Mouse (Mus musculus) heart, embryonic 16.5 days (tissue): ENCODE results near the gene Kif1c. TPM values are rescaled to one million over a fixed set of nuclear protein-coding genes. Genes with fewer than 3 reads are reported as not detected.

Experiments
- ATAC-seq: fragments of 200-750 bp; cut with Nextera tagmentation; replicated peaks from 2 replicates; pipeline ENCODE4 v1.8.0; 2017; ENCODE audit warnings: moderate number of reproducible peaks; ENCODE audit not compliant: insufficient read depth, low FRiP score; ENCODE audit errors: extremely low read depth
- H3K27ac ChIP-seq: fragments of 300-500 bp; sonication (generic); 2 replicates; pipeline ENCODE4 v1.5.1; 2014; ENCODE audit warnings: mild to moderate bottlenecking, low read length, control low read depth, moderate library complexity
- H3K27me3 ChIP-seq: fragments of 300-500 bp; sonication (generic); 2 replicates; pipeline ENCODE4 v1.6.1; 2014; ENCODE audit warnings: low read length, mixed read lengths; ENCODE audit not compliant: control insufficient read depth, insufficient read depth
- H3K36me3 ChIP-seq: fragments of 300-500 bp; sonication (generic); 2 replicates; pipeline ENCODE4 v1.6.1; 2014; ENCODE audit not compliant: control insufficient read depth, insufficient read depth
- H3K4me1 ChIP-seq: fragments of 300-500 bp; sonication (generic); 2 replicates; pipeline ENCODE4 v1.6.1; 2014; ENCODE audit warnings: low read length, mixed read lengths; ENCODE audit not compliant: control insufficient read depth, insufficient read depth
- H3K4me2 ChIP-seq: fragments of 300-500 bp; sonication (generic); 2 replicates; pipeline ENCODE4 v1.6.1; 2014; ENCODE audit warnings: low read depth, mild to moderate bottlenecking, control low read depth, low read length
- H3K4me3 ChIP-seq: fragments of 300-500 bp; sonication (generic); 2 replicates; pipeline ENCODE4 v1.5.1; 2014; ENCODE audit warnings: mild to moderate bottlenecking, control low read depth, low read length
- H3K9ac ChIP-seq: fragments of 300-500 bp; sonication (generic); 2 replicates; pipeline ENCODE4 v1.6.1; 2014; ENCODE audit warnings: low read length, control low read depth
- H3K9me3 ChIP-seq: fragments of 300-500 bp; sonication (generic); replicated peaks from 2 replicates; pipeline ENCODE4 v1.6.1; 2016; ENCODE audit warnings: low read length; ENCODE audit not compliant: control insufficient read depth
- WGBS: fragments of 180-500 bp; shearing (Covaris S2); extraction: QIAGEN DNeasy Blood & Tissue Kit; methylation state at CpG from one replicate; pipeline ENCODE4 v1.1.7; 2014; 5-methylcytosine and 5-hydroxymethylcytosine counted together
- polyA plus RNA-seq: library from polyadenylated mRNA; unstranded; fragments of >200 nt; fragmentation: Nextera tagmentation; extraction: Ambion mirVana; gene quantifications from 2 replicates; pipeline ENCODE4 v1.2.1, GENCODE M21; 2015

Gene Kif1c
- polyA plus RNA-seq, 1 experiment from 2014 or later: 5.2 TPM

DNA sequence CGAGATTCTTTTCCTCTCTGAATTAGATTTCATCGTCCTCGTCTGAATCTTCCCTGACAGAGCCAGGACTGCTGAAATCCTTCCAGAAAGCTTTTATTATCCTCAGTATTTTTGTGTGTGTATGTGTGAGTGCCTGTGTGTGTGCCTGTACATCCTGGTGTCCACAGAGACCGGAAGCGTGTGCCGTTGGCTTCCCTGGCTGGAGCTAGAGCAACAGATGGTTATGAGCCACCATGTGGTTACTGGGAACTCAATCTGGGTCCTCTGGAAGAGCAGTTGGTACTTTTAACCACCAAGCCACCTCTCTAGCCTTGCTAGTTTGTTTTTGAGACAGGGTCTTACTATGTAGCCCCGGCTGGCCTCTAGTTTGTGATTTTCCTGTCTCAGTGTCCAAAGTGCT is 41.8 kb downstream of the Kif1c start:
- Histone ChIP-seq H3K27me3 (no peaks in the 10 kb centered on the region), H3K4me3 (no peak overlapping the region), H3K4me1 (no peaks in the 10 kb centered on the region), H3K36me3 (no peaks in the 10 kb centered on the region), H3K9me3 (no peaks in the 10 kb centered on the region), H3K9ac (no peak overlapping the region), H3K27ac (no peak overlapping the region), H3K4me2 (no peak overlapping the region)
- no peak for ATAC-seq
- WGBS: 81% methylated on average over 7 of the region's 7 CpGs

DNA sequence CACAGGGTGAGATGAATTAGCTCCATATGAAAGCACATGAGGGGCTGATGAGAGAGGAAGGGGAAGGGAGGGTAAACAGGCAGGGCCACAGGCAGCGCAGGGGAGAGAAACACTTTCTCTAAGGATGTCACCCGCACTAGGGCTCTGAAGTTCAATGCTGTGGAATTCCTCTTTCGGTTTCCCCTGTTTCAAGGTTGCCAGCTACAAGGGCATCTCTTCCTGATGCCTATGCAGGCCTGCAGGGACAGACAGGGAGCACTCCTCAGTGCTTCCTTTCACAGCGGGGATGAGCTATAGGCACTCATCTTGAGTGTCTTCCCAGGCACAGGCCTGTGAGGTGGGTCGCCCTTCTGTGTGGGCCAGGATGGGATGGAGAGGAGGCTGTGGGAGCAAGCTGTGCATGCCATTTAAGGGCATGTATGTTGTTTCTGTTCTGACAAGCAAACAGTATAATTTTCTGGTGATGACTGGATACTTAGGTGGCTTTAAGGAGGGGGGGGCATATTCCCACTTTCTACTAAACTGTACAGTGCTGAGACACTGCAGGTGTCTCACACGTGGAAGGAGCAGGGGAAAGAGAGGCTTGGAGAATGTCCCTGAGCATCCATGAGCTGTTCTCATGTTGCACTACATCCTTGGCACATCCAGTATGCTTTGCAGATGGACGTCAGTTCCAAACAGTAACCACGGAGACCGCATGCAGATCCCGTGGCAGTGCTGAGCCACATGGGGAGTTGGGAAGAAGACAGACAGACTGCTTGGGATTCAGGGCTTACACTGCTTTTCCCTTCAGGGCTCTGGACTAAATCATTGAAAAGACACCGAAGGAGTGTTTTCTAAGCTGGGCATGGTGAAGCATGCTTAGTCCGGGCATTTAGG is 42.5 kb downstream of the Kif1c start:
- no peaks in the 10 kb centered on the region for H3K36me3 ChIP-seq
- WGBS: 80% methylated on average over 12 of the region's 12 CpGs
- H3K27me3 ChIP-seq: no peaks in the 10 kb centered on the region
- no peak overlapping the region for H3K27ac ChIP-seq
- no peak overlapping the region for H3K4me2 ChIP-seq
- no peak overlapping the region for H3K9ac ChIP-seq
- H3K9me3 ChIP-seq: no peaks in the 10 kb centered on the region
- H3K4me1 ChIP-seq: no peaks in the 10 kb centered on the region
- no peak overlapping the region for H3K4me3 ChIP-seq
- no peak for ATAC-seq

DNA sequence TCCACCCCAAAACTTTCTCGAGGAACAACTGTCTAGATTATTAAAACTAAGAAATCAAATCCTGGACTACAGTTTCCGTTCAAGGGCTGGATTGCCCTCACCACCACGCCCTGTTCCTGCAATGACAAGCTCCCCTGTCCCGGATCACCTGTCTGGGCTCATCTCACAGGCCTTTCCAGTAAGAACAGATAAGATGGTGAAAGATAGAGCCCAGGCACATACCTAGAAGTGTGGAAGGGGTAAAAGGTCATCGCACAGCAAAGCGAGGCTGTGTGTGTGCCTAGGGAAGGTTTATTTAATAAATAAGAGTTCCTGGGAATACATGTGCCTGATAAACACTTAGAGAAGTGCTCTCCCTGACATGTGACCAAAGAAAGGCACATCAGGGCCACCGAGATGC is 45.3 kb downstream of the Kif1c start:
- Histone ChIP-seq H3K9ac (no peak overlapping the region), H3K4me2 (no peak overlapping the region), H3K27me3 (no peaks in the 10 kb centered on the region), H3K27ac (no peak overlapping the region), H3K9me3 (no peaks in the 10 kb centered on the region), H3K4me1 (no peaks in the 10 kb centered on the region), H3K4me3 (no peak overlapping the region), H3K36me3 (no peaks in the 10 kb centered on the region)
- 65% methylated on average over 7 of the region's 7 CpGs for WGBS
- no peak for ATAC-seq

DNA sequence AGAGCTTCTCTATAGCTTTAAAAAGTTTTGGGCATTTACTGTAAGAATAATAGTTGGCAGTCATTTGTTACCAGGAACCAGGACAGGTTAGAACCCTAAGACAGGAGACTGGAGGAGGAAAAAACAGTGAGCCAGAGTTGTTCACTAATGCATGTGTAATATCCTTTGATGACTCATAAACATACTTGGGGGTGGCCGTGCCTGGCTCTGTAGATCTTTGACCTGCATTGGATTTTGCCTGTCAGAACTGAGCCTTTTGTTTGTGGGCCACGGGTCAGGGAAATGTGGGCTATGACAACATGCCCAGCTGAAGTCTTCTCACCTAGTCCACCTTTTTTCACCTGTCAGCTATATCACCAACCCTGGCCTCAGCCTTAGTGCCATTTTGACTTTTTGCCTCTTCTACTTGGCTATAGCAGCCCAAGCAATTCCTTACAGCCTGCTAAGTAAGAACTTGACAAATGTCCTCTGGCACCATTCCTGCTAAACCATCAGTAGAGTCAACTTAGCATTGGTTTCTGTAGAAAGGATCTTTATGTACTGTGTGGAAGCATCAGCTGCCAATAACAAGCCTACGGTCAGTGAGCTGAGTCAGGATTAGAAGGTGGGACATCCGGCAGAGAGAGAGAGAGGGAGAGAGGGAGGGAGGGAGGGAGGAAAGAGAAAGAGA is 47.7 kb downstream of the Kif1c start:
- H3K4me3 ChIP-seq: no peak overlapping the region
- ATAC-seq: no peak
- no peaks in the 10 kb centered on the region for H3K4me1 ChIP-seq
- H3K27me3 ChIP-seq: no peaks in the 10 kb centered on the region
- no peak overlapping the region for H3K9ac ChIP-seq
- no peaks in the 10 kb centered on the region for H3K9me3 ChIP-seq
- no peak overlapping the region for H3K27ac ChIP-seq
- H3K36me3 ChIP-seq: no peaks in the 10 kb centered on the region
- no peak overlapping the region for H3K4me2 ChIP-seq
- WGBS: 72% methylated on average over 4 of the region's 4 CpGs

DNA sequence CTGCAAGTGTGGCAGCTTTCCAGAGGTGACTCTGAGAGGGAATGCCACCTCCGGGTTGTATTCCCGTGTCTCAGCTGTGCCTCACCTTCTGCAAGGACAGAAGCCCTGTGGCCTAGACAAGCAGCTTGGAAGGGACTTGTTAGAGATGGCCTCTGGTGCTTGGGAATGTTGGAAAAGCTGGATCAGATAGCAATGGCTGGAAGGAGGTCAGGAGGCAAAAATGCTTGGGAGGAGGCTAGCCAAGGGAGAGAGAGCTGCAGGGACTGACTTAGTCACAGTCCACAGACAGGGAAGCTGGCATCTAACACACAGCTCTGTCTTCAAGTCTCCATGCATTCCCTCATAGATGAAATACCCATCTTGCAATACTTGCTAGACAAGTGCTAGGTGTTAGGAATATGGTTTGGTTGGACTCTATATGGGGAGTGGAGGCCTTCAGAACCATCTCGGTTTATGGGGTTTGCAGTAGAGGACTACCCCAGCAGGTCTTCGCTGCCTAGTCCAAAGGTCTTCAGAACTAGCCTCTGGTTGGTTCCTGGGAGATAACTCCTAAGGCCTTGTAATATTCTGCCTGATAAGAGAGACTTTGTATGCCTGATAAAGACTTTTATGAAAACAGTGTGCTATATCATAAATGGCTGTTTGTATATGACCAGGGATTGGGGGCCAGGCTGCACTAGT is 52.1 kb downstream of the Kif1c start:
- H3K27ac ChIP-seq: no peak overlapping the region
- H3K36me3 ChIP-seq: no peaks in the 10 kb centered on the region
- no peak overlapping the region for H3K9ac ChIP-seq
- no peak for ATAC-seq
- H3K27me3 ChIP-seq: no peaks in the 10 kb centered on the region
- 62% methylated on average over 4 of the region's 4 CpGs for WGBS
- no peaks in the 10 kb centered on the region for H3K9me3 ChIP-seq
- no peaks in the 10 kb centered on the region for H3K4me1 ChIP-seq
- H3K4me3 ChIP-seq: no peak overlapping the region
- no peak overlapping the region for H3K4me2 ChIP-seq

DNA sequence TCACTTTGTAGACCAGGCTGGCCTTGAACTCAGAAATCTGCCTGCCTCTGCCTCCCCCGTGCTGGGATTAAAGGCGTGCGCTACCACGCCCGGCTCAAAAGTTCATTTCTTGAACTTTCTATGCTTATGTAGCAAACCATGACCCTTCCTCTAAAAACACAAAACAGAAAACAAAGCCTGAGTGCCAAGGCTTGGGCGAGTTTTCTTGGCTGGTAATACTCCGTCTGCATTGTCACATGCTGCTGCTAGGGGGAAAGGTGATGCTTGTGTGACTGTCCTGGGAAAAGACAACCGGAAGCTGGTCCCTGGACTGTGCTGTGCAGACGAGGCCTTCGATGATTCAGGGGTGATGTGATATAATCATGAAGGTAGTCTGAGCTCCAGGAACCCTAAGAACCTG is 52.8 kb downstream of the Kif1c start:
- Histone ChIP-seq H3K4me2 (no peak overlapping the region), H3K4me1 (no peaks in the 10 kb centered on the region), H3K27ac (no peak overlapping the region), H3K9ac (no peak overlapping the region), H3K4me3 (no peak overlapping the region), H3K9me3 (no peaks in the 10 kb centered on the region), H3K27me3 (no peaks in the 10 kb centered on the region), H3K36me3 (no peaks in the 10 kb centered on the region)
- 91% methylated on average over 10 of the region's 10 CpGs for WGBS
- ATAC-seq: no peak

DNA sequence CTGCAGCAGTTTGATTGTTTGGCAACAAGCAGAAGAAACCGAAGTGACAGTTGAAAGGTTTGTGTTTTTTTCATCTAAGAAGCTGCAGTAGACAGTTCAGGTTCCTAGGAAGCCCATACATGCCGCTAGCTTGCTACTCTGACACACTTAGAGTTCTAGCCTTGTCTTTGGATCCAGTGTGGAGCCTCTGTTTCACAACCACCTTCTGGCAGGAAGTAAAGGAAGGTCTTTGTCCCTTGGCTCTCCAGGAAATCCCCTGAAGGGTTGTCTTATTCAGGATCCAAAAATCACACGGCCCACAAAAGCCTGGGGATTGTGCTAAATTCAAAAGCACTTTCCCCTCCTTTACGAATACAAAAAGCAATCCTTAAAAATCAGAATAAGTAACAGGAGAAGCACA is 54.1 kb downstream of the Kif1c start:
- Histone ChIP-seq H3K4me3 (no peak overlapping the region), H3K27ac (no peak overlapping the region), H3K36me3 (no peaks in the 10 kb centered on the region), H3K9ac (no peak overlapping the region), H3K27me3 (no peaks in the 10 kb centered on the region), H3K9me3 (no peaks in the 10 kb centered on the region), H3K4me2 (no peak overlapping the region), H3K4me1 (no peaks in the 10 kb centered on the region)
- 60% methylated on average over 4 of the region's 4 CpGs for WGBS
- no peak for ATAC-seq

DNA sequence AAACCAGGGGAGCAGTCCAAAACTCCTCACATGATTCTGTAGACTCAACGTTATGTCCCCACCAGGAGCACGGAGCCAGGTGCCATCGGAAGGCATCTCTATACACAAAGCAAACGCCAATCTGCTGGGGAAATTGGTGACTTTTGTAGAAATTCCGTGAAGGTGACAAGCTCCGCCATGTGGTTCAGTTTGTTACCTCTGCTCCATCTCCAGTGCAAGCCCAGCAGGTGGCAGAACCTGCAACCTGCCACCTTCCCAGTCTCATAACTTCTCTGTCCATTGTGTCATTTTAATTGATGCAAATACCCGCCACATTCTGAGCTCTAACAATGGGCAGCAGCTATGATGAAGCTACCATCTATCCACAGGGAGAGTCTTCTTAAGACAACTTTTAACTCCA is 54.6 kb downstream of the Kif1c start:
- ATAC-seq: no peak
- WGBS: 59% methylated on average over 7 of the region's 7 CpGs
- Histone ChIP-seq H3K36me3 (no peaks in the 10 kb centered on the region), H3K4me1 (no peaks in the 10 kb centered on the region), H3K27ac (no peak overlapping the region), H3K27me3 (no peaks in the 10 kb centered on the region), H3K4me2 (no peak overlapping the region), H3K4me3 (no peak overlapping the region), H3K9ac (no peak overlapping the region), H3K9me3 (no peaks in the 10 kb centered on the region)

DNA sequence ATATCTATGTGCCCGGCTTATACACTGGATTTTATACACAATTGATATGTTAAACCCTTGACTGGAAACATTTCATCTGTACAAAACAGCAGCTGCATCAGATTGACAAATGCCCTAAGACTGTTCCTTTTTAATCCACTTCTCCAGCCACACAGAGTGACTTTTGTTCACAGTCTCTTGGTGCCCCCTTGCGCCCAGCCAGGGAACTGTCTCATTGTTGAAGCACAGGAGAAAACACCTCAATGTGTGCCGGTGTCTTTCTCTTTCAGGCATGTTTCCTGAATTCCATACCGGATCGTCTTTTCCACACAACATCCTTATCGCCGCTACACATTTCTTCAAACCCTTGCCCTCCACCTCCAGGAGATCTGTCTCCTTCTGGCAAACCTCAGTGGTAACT is 55.3 kb downstream of the Kif1c start:
- H3K9me3 ChIP-seq: no peaks in the 10 kb centered on the region
- no peaks in the 10 kb centered on the region for H3K4me1 ChIP-seq
- WGBS: 7% methylated on average over 7 of the region's 7 CpGs
- H3K36me3 ChIP-seq: no peaks in the 10 kb centered on the region
- no peaks in the 10 kb centered on the region for H3K27me3 ChIP-seq
- ATAC-seq: peak; percentile 55; the same call in 1 of the 2 replicates
- H3K4me2 ChIP-seq: no peak overlapping the region
- no peak overlapping the region for H3K27ac ChIP-seq
- H3K9ac ChIP-seq: no peak overlapping the region
- no peak overlapping the region for H3K4me3 ChIP-seq
